Mouse (Mus musculus) midbrain, embryonic 10.5 days (tissue): Measurements from ENCODE around the gene Gnat1. TPM values are rescaled to one million over a fixed set of nuclear protein-coding genes. Genes with fewer than 3 reads are reported as not detected.
A peak's percentile ranks its signal among the peaks of the same experiment; 100 is the strongest.

ENCODE experiments used
- DNase-seq: peaks from one replicate; pipeline ENCODE4 v3.0.0-alpha.2; 2017; ENCODE audit warnings: low spot score
- H3K27ac ChIP-seq: fragments of 300-500 bp; sonication (generic); replicated peaks from 2 replicates; pipeline ENCODE4 v1.5.1; 2016; ENCODE audit warnings: mild to moderate bottlenecking
- H3K27me3 ChIP-seq: fragments of 300-500 bp; sonication (generic); 2 replicates; pipeline ENCODE4 v1.6.1; 2016; ENCODE audit warnings: low read depth, mild to moderate bottlenecking; ENCODE audit not compliant: poor library complexity, severe bottlenecking
- H3K36me3 ChIP-seq: fragments of 300-500 bp; sonication (generic); 2 replicates; pipeline ENCODE4 v1.6.1; 2016; ENCODE audit warnings: mild to moderate bottlenecking, moderate library complexity
- H3K4me1 ChIP-seq: fragments of 300-500 bp; sonication (generic); 2 replicates; pipeline ENCODE4 v1.6.1; 2016
- H3K4me3 ChIP-seq: fragments of 300-500 bp; sonication (generic); 2 replicates; pipeline ENCODE4 v1.5.1; 2016; ENCODE audit warnings: mild to moderate bottlenecking, moderate library complexity
- H3K9me3 ChIP-seq: fragments of 300-500 bp; sonication (generic); replicated peaks from 2 replicates; pipeline ENCODE4 v1.6.1; 2016; ENCODE audit warnings: mild to moderate bottlenecking
- WGBS: fragments of 180-500 bp; shearing (Covaris S2); methylation state at CpG from one replicate; pipeline ENCODE4 v1.1.7; 2016; 5-methylcytosine and 5-hydroxymethylcytosine counted together
- polyA plus RNA-seq: library from polyadenylated mRNA; unstranded; fragments of >200 nt; fragmentation: Nextera tagmentation; extraction: Ambion mirVana; gene quantifications from 2 replicates; pipeline ENCODE4 v1.2.1, GENCODE M21; 2016

Gene Gnat1
- polyA plus RNA-seq = 3.2 and 3.6 TPM in 2 replicates

DNA sequence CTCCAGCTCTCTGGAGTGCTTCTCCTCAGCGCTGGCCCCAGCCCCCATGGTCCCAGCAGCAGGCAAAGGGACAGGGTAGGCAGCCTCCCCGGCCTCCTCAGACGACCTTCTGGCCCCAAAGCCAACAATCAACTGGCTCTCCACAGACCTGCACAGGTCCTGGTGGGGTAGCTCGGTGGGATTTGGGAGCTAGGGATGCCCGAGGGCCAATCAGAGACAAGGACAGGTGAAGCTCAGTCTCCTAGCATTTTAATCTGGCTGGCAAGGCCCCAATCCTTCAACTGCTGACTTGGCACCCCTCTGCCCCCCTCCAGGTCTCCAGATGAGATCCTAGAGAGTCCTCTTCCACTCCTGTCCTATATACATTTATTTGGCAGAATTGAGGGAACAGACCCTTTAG, at the start of gene Gnat1:
Gene Gnat1 (minus strand): TSS at position 212 of the 400 bp plus-strand sequence.
- Histone ChIP-seq H3K36me3 (peaks cover 31% of the 10 kb centered on the region), H3K4me3 (no peak within 1 kb of the TSS), H3K27ac (peak within 1 kb of the TSS; percentile 50; the same call in 1 of the 2 replicates), H3K27me3 (peaks cover 40% of the 10 kb centered on the region), H3K9me3 (no peaks in the 10 kb centered on the region), H3K4me1 (peaks cover 36% of the 10 kb centered on the region)
- DNase-seq = no peak
- 43% methylated on average over 5 of the region's 5 CpGs for WGBS

GRCm38 (mm10) chr9:107728919-107729670, 49.6 kb upstream of the Gnat1 start:
- H3K27me3 ChIP-seq = peaks cover under 1% of the 10 kb centered on the region; the same call in 1 of the 2 replicates
- H3K9me3 ChIP-seq = no peaks in the 10 kb centered on the region
- H3K27ac ChIP-seq = peak overlapping the region; percentile 79
- 68% methylated on average over 6 of the region's 6 CpGs for WGBS
- no peak for DNase-seq
- H3K4me1 ChIP-seq = peaks cover 74% of the 10 kb centered on the region
- no peak overlapping the region for H3K4me3 ChIP-seq
- no peaks in the 10 kb centered on the region for H3K36me3 ChIP-seq

DNA sequence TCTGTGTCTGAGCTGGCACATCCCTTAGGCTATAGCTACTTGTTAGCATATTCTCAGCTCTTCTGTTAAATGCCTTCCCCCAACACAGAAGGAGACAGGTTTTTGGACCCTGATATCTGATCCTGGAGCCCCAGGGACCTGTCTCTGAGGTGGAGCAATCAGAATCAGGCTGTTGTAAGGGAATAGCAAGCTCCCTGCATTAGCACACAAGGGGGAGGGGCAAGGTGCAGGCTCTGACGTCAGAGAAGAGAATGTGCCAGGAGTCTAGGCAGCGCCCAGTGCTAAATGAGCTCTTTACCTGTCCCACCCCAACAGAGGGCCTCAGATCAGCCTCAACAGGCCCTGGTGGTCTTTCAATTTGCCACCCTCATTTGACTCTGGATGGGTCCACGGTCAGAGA, 47.5 kb upstream of the Gnat1 start:
- H3K27ac ChIP-seq = peak overlapping the region; percentile 79
- 51% methylated on average over 3 of the region's 3 CpGs for whole genome bisulfite sequencing
- no peaks in the 10 kb centered on the region for H3K36me3 ChIP-seq
- H3K4me3 ChIP-seq = no peak overlapping the region
- H3K9me3 ChIP-seq = no peaks in the 10 kb centered on the region
- peaks cover 89% of the 10 kb centered on the region for H3K4me1 ChIP-seq
- no peak for DNase-seq
- H3K27me3 ChIP-seq = peaks cover 14% of the 10 kb centered on the region

- H3K27ac ChIP-seq = peak overlapping the region; percentile 85
These were observed 45.3 kb upstream of the Gnat1 start for GRCm38 (mm10) chr9:107724796-107725195.

GRCm38 (mm10) chr9:107723794-107724531, 44.5 kb upstream of the Gnat1 start:
- DNase-seq = peak; percentile 51
- no peaks in the 10 kb centered on the region for H3K36me3 ChIP-seq
- peak overlapping the region; percentile 85 for H3K27ac ChIP-seq
- no peaks in the 10 kb centered on the region for H3K9me3 ChIP-seq
- WGBS = 10% methylated on average over 11 of the region's 11 CpGs
- peaks cover 69% of the 10 kb centered on the region for H3K4me1 ChIP-seq
- H3K4me3 ChIP-seq = peak overlapping the region; percentile 41
- peaks cover 21% of the 10 kb centered on the region for H3K27me3 ChIP-seq

More at GRCm38 (mm10) chr9:107724796-107725195, 45.3 kb upstream of the Gnat1 start:
- Histone ChIP-seq H3K9me3 (no peaks in the 10 kb centered on the region), H3K4me1 (peaks cover 77% of the 10 kb centered on the region), H3K4me3 (0 out of 2 replicates have a peak overlapping the region, but pooled peaks have one; percentile 4), H3K27me3 (peaks cover 21% of the 10 kb centered on the region), H3K36me3 (no peaks in the 10 kb centered on the region)
- WGBS = 92% methylated on average over 1 of the region's 1 CpGs
- no peak for DNase-seq

DNA sequence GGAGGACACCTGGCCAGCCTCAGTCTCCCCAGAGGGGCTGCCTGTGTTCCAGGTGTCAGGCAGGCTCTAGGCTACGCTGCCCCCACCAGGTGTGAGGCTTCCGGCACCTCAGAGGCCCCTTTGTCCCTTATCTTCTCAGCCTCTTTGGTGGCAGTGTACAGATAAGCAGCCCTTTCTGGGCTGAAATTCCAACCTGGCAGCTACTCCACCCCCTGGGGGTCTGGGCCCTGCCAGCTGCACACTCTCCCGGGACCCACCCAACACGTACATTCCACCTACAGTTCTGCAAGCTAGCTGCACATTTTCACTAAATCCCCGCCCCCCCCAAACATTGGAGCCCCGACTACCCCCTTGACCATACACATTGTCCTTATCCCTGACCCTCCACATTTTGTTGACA, 43.8 kb upstream of the Gnat1 start:
- Histone ChIP-seq H3K27me3 (peaks cover 21% of the 10 kb centered on the region), H3K9me3 (no peaks in the 10 kb centered on the region), H3K4me1 (peaks cover 62% of the 10 kb centered on the region), H3K27ac (peak overlapping the region; percentile 85), H3K36me3 (no peaks in the 10 kb centered on the region), H3K4me3 (peak overlapping the region; percentile 41)
- WGBS = 15% methylated on average over 6 of the region's 6 CpGs
- DNase-seq = no peak

GRCm38 (mm10) chr9:107718781-107719540, 39.4 kb upstream of the Gnat1 start:
- Histone ChIP-seq H3K4me1 (peaks cover 56% of the 10 kb centered on the region), H3K27ac (0 out of 2 replicates have a peak overlapping the region, but pooled peaks have one; percentile 3), H3K36me3 (no peaks in the 10 kb centered on the region), H3K9me3 (no peaks in the 10 kb centered on the region), H3K4me3 (no peak overlapping the region), H3K27me3 (peaks cover 45% of the 10 kb centered on the region)
- DNase-seq = no peak
- 88% methylated on average over 10 of the region's 10 CpGs for WGBS

- no peaks in the 10 kb centered on the region for H3K36me3 ChIP-seq
- no peak for DNase-seq
- no peaks in the 10 kb centered on the region for H3K9me3 ChIP-seq
- H3K4me3 ChIP-seq = no peak overlapping the region
- H3K4me1 ChIP-seq = peaks cover 41% of the 10 kb centered on the region
- peak overlapping the region; percentile 69 for H3K27ac ChIP-seq
- peaks cover 32% of the 10 kb centered on the region for H3K27me3 ChIP-seq
- WGBS = 39% methylated on average over 6 of the region's 6 CpGs
These were observed 37.4 kb upstream of the Gnat1 start for GRCm38 (mm10) chr9:107716951-107717350.

DNA sequence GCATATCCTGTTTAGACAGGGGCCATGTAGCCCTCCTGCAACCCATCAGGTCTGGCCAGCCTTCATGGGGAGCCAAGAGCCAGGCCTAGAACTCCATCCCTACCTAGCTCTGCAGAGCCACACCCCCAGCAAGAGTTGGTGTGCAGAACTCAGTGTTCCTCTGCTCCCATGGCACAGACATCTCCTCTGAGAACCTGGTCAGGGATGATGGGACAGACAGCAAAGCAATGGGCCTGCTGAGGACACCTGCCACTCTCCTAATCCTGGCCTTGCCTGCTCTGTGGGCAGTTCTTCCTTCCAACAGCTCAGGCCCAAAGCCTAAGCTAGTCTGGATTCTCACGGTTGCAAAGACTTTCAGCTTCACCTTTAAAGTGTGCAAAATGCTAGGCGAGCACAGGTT, 36.1 kb upstream of the Gnat1 start:
- WGBS = 72% methylated on average over 2 of the region's 2 CpGs
- DNase-seq = no peak
- Histone ChIP-seq H3K36me3 (no peaks in the 10 kb centered on the region), H3K27ac (0 out of 2 replicates have a peak overlapping the region, but pooled peaks have one; percentile 13), H3K4me3 (no peak overlapping the region), H3K4me1 (peaks cover 41% of the 10 kb centered on the region), H3K27me3 (peaks cover 38% of the 10 kb centered on the region), H3K9me3 (no peaks in the 10 kb centered on the region)

DNA sequence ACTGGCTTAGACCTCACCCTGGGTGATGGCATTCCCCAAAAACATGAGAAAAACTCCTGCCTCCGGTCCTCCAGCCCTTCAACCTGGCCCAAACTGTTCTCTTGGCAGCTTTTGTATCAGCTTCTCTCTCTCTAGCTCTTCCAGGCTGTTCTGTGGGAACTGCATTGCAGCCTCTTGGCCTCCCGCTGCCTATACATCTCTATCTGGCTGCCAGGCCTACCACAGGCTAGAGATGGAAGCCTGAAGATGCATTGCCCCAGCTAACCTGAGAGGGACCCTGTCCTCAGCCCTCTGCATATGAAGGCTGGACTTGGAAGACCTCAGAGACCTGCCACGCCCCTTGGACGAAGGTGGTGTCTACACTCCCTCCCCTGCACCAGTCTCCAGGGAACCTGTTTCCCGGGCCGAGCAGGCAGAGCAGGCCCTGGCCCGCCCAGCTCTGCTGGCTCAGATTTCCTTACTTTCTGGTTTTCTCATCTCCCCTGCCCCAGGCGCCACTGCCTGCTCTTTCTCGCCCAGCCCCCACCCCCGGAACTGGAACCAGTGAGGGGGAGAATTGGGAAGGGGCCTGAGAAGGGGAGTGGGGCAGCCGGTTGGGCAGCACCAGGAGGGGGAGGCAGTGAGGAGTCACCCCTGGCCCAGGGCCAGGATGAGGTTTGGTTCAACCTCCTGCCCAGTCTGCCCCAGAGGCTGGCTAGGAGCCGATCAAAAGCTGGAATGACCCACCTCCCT, 34.9 kb upstream of the Gnat1 start:
- Histone ChIP-seq H3K9me3 (no peaks in the 10 kb centered on the region), H3K27ac (peak overlapping the region; percentile 76), H3K4me3 (no peak overlapping the region), H3K27me3 (peaks cover 45% of the 10 kb centered on the region), H3K4me1 (peaks cover 51% of the 10 kb centered on the region), H3K36me3 (no peaks in the 10 kb centered on the region)
- DNase-seq = no peak
- 18% methylated on average over 12 of the region's 12 CpGs for WGBS

- H3K27me3 ChIP-seq = peaks cover 58% of the 10 kb centered on the region
- no peaks in the 10 kb centered on the region for H3K9me3 ChIP-seq
- H3K27ac ChIP-seq = peak within 1 kb of the TSS; percentile 96
- WGBS = under 1% methylated on average over 86 of the region's 86 CpGs
- peaks cover 10% of the 10 kb centered on the region for H3K36me3 ChIP-seq
- peaks cover 77% of the 10 kb centered on the region for H3K4me1 ChIP-seq
- H3K4me3 ChIP-seq = peak within 1 kb of the TSS; percentile 89
- peak; percentile 85 for DNase-seq
These were observed 30.4 kb upstream of the Gnat1 start, which contains the start of gene Sema3f for GRCm38 (mm10) chr9:107709697-107710483. Gene Sema3f (minus strand): TSS chr9:107710475.
